Mouse (Mus musculus) thymus, postnatal 25 days (tissue): Measurements from ENCODE around the gene Tradd.

Experiments
- DNase-seq: peaks from one replicate; pipeline ENCODE4 v3.0.0; 2022

Tradd gene

GRCm38 (mm10) chr8:105264024-105264982 lies at the start of gene Tradd, which contains the start of gene Fbxl8:
Tradd (minus strand) TSS chr8:105264609.
Fbxl8 (plus strand) TSS chr8:105264648.
- peak; percentile 78 for DNase-seq

- no peak for DNase-seq
Measured at GRCm38 (mm10) chr8:105313622-105314402, 49.4 kb upstream of the Tradd start.

GRCm38 (mm10) chr8:105312891-105313481 lies 48.6 kb upstream of the Tradd start:
- DNase-seq: no peak

GRCm38 (mm10) chr8:105311718-105312117 lies 47.3 kb upstream of the Tradd start:
- DNase-seq: no peak

GRCm38 (mm10) chr8:105310118-105310517 lies 45.7 kb upstream of the Tradd start:
- DNase-seq: no peak

GRCm38 (mm10) chr8:105309142-105309847 lies 44.9 kb upstream of the Tradd start:
- DNase-seq: no peak

- no peak for DNase-seq
Measured at GRCm38 (mm10) chr8:105308428-105308827, 44.0 kb upstream of the Tradd start.

GRCm38 (mm10) chr8:105307670-105308069 lies 43.3 kb upstream of the Tradd start:
- DNase-seq: no peak

- no peak for DNase-seq
Measured at GRCm38 (mm10) chr8:105306146-105306691, 41.8 kb upstream of the Tradd start.

- peak; percentile 62 for DNase-seq
Measured at GRCm38 (mm10) chr8:105305211-105306145, 41.1 kb upstream of the Tradd start, which contains the start of gene Elmo3. Elmo3 (plus strand) TSS chr8:105305601.

GRCm38 (mm10) chr8:105304325-105305210 lies 40.2 kb upstream of the Tradd start:
- no peak for DNase-seq

GRCm38 (mm10) chr8:105303874-105304273 lies 39.5 kb upstream of the Tradd start:
- DNase-seq: no peak

- DNase-seq: no peak
Measured at GRCm38 (mm10) chr8:105303396-105303795, 39.0 kb upstream of the Tradd start.

- no peak for DNase-seq
Measured at GRCm38 (mm10) chr8:105299962-105300361, 35.6 kb upstream of the Tradd start.

GRCm38 (mm10) chr8:105298351-105299252 lies 34.2 kb upstream of the Tradd start:
- DNase-seq: peak; percentile 58

- peak; percentile 89 for DNase-seq
Measured at GRCm38 (mm10) chr8:105297511-105298192, 33.2 kb upstream of the Tradd start, which contains the start of gene E2f4. E2f4 (plus strand) TSS chr8:105297663.

- peak; percentile 31 for DNase-seq
Measured at GRCm38 (mm10) chr8:105295895-105296573, 31.6 kb upstream of the Tradd start, which contains the start of gene Exoc3l. Exoc3l (minus strand) TSS chr8:105296101.
